Mouse (Mus musculus) liver, adult 2 months (tissue): ENCODE results near the gene Morn1. TPM values are rescaled to one million over a fixed set of nuclear protein-coding genes. Genes with fewer than 3 reads are reported as not detected.

Source experiments
- DNase-seq: peaks from one replicate; pipeline ENCODE4 v3.0.0-alpha.2; 2011; ENCODE audit warnings: low read depth, low spot score; ENCODE audit errors: extremely low read depth
- H3K27ac ChIP-seq: fragments of 200-500 bp; replicated peaks from 2 replicates; pipeline ENCODE4 v1.5.1; 2012; ENCODE audit warnings: low read depth, mild to moderate bottlenecking, control low read depth, inconsistent platforms, low read length; ENCODE audit not compliant: insufficient read depth
- H3K27me3 ChIP-seq: fragments of 200-500 bp; 2 replicates; pipeline ENCODE4 v1.6.1; 2012; ENCODE audit warnings: mild to moderate bottlenecking, moderate library complexity, low read length, inconsistent platforms; ENCODE audit not compliant: control insufficient read depth, insufficient read depth
- H3K36me3 ChIP-seq: fragments of 200-500 bp; 2 replicates; pipeline ENCODE4 v1.6.1; 2012; ENCODE audit warnings: low read length, inconsistent platforms; ENCODE audit not compliant: control insufficient read depth, insufficient read depth
- H3K4me1 ChIP-seq: fragments of 200-500 bp; 2 replicates; pipeline ENCODE4 v1.6.1; 2011; ENCODE audit warnings: low read length; ENCODE audit not compliant: control insufficient read depth, insufficient read depth
- H3K4me3 ChIP-seq: fragments of 200-500 bp; 2 replicates; pipeline ENCODE4 v1.5.1; 2011; ENCODE audit warnings: low read depth, mild to moderate bottlenecking, control low read depth, low read length, moderate library complexity; ENCODE audit not compliant: insufficient read depth
- H3K79me2 ChIP-seq: fragments of 200-500 bp; 2 replicates; pipeline ENCODE4 v1.6.1; 2012; ENCODE audit warnings: inconsistent platforms, mild to moderate bottlenecking, low read length, moderate library complexity; ENCODE audit not compliant: control insufficient read depth, insufficient read depth
- H3K9ac ChIP-seq: fragments of 200-500 bp; 2 replicates; pipeline ENCODE4 v1.6.1; 2012; ENCODE audit warnings: low read depth, mild to moderate bottlenecking, control low read depth, inconsistent platforms, low read length
- CTCF ChIP-seq: fragments of 200-500 bp; IDR thresholded peaks from 2 replicates; pipeline ENCODE4 v1.5.1; 2011; ENCODE audit warnings: low read depth, low read length, control low read depth
- POLR2A ChIP-seq: fragments of 200-500 bp; IDR thresholded peaks from 2 replicates; pipeline ENCODE4 v1.6.1; 2011; ENCODE audit warnings: low read length, control low read depth; ENCODE audit not compliant: insufficient read depth; ENCODE audit errors: extremely low read depth
- WGBS: fragments of 180-500 bp; shearing (Covaris S2); methylation state at CpG from one replicate; pipeline ENCODE4 v1.1.7; 2018; 5-methylcytosine and 5-hydroxymethylcytosine counted together
- polyA plus RNA-seq: library from polyadenylated mRNA; depleted of rRNA; stranded (reverse); fragments of >200 nt; gene quantifications from 2 replicates; pipeline ENCODE4 v1.2.3, GENCODE M21; 2012
- total RNA-seq: library from RNA; depleted of rRNA; stranded (reverse); fragments of >200 nt; gene quantifications from 2 replicates; pipeline ENCODE4 v1.2.3, GENCODE M21; 2014

Morn1 gene
- total and polyA plus RNA-seq, 2 experiments: 3.6 to 4.2 TPM

DNA sequence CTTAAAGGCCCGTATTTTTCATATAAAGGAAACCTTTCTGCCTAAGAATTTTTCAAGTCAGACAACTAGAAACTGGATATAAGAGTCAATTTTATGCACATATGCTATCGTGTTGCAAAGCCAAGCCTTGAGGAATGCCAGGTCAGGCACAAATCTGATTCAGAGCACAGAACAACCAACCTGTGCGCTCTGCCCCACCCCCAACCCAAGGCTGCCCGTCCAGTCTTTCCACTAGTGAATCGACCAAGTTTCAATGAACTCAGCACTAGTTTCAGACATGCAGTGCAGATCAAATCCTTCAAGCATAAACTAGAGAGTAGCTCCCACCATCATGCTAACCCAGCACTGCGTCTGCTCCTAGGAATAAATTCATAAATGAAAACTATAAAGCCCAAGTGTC, 6.7 kb upstream of the Morn1 start:
- H3K36me3 ChIP-seq: peaks cover 30% of the 10 kb centered on the region
- H3K27ac ChIP-seq: no peak overlapping the region
- H3K27me3 ChIP-seq: no peaks in the 10 kb centered on the region
- H3K9ac ChIP-seq: no peak overlapping the region
- H3K79me2 ChIP-seq: peaks cover 21% of the 10 kb centered on the region
- no peak for DNase-seq
- no peak overlapping the region for H3K4me3 ChIP-seq
- TF ChIP-seq CTCF (no peak), POLR2A (no peak)
- WGBS: 87% methylated on average over 6 of the region's 6 CpGs
- H3K4me1 ChIP-seq: peaks cover 28% of the 10 kb centered on the region

DNA sequence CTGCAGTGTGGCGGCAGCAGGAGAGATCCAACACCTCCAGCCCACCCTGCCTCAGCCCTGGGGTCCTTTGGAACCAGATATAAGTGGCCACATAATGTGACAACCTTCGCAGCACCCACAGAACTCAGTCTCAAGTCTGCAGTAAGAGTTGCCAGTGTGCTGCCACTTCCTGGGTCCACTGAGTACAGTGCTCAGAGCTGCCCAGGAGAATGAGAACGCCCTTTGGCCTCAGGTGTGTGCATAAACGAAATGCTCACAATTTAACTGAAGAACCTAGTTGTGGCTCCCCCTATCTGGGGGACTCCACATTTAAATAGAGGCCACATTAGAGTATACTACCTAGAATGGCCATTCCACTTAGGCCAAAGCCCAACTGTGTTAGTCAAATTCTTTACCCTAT, 2.8 kb upstream of the Morn1 start:
- no peak for TF ChIP-seq CTCF
- no peak for TF ChIP-seq POLR2A
- no peaks in the 10 kb centered on the region for H3K27me3 ChIP-seq
- peaks cover 18% of the 10 kb centered on the region for H3K36me3 ChIP-seq
- H3K79me2 ChIP-seq: peaks cover 29% of the 10 kb centered on the region
- 39% methylated on average over 4 of the region's 4 CpGs for WGBS
- DNase-seq: peak; percentile 74
- H3K4me1 ChIP-seq: peaks cover 30% of the 10 kb centered on the region
- peak overlapping the region; percentile 39; the same call in 1 of the 2 replicates for H3K9ac ChIP-seq
- peak overlapping the region; percentile 42 for H3K27ac ChIP-seq
- no peak overlapping the region for H3K4me3 ChIP-seq

DNA sequence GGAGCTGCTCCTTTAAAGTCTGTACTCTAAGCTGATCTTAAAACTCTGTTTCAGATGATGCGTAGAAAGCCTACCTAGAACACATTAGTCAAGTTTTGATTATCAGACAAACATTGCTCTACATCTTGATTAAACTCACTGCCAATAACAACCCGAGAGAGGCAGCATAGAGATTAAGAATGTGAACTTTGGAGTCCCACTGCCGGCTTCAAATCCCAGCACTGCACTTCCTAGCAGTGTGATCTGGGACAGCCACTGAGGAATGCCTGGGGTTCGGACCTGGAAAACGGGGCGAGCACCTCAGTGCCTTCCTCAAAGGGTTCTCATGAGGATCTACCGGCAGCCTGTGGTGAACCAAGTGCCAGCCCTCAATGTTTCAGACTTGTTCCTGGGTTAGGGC, 2.0 kb upstream of the Morn1 start:
- H3K27me3 ChIP-seq: no peaks in the 10 kb centered on the region
- H3K79me2 ChIP-seq: peaks cover 29% of the 10 kb centered on the region
- 19% methylated on average over 7 of the region's 7 CpGs for WGBS
- peaks cover 18% of the 10 kb centered on the region for H3K36me3 ChIP-seq
- TF ChIP-seq CTCF (no peak), POLR2A (no peak)
- H3K9ac ChIP-seq: peak overlapping the region; percentile 65
- peak; percentile 78 for DNase-seq
- peak overlapping the region; percentile 87 for H3K27ac ChIP-seq
- peak overlapping the region; percentile 15; the same call in 1 of the 2 replicates for H3K4me3 ChIP-seq
- H3K4me1 ChIP-seq: peaks cover 30% of the 10 kb centered on the region

DNA sequence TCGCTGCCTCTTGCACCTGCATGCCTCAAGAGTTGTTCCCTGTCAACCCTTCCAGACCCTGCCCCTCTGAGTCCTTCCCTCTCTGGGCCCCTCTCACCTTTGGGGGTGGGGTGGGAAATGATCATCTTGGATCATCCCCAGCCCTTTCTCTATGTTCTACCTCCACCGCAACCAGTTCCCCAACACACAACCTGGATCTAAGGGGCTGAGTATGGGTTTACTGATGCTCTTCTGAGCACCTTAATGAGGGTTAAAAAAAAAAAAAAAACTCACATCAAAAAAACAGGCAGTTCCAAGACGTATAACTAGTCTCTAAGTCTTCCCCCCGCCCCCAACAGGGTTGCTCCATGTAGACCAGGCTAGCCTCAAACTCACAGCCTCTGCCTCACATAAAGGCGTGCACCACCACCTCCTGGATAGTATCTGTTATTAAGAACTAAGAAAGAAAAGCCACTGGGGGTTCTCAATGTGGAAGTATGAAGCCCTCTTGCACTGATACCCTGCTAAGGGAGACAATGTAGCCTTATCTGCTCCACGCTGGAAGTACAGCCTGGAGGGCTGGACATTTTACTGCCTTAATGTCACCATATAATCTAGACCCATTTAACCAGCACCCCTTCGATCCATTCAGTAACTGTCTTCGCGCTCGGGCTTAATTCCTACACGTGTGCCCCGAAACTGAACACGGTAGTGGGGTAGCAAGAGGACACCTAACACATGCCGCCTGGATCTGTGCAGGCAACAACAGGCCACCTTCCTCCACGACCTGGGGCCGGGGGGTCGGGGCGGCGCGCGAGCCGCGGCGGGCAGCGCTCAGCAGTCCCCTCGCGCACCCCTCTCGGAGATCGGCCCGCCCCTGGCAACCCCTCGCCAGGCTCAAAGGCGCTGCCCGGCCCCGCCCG, 920 bp upstream of the Morn1 start:
- no peak for TF ChIP-seq POLR2A
- no peak for TF ChIP-seq CTCF
- DNase-seq: no peak
- Histone ChIP-seq H3K9ac (peak overlapping the region; percentile 92), H3K4me1 (peaks cover 30% of the 10 kb centered on the region), H3K36me3 (peaks cover 7% of the 10 kb centered on the region), H3K79me2 (peaks cover 25% of the 10 kb centered on the region), H3K4me3 (peak overlapping the region; percentile 78), H3K27me3 (no peaks in the 10 kb centered on the region), H3K27ac (peak overlapping the region; percentile 87)
- WGBS: 3% methylated on average over 35 of the region's 35 CpGs

DNA sequence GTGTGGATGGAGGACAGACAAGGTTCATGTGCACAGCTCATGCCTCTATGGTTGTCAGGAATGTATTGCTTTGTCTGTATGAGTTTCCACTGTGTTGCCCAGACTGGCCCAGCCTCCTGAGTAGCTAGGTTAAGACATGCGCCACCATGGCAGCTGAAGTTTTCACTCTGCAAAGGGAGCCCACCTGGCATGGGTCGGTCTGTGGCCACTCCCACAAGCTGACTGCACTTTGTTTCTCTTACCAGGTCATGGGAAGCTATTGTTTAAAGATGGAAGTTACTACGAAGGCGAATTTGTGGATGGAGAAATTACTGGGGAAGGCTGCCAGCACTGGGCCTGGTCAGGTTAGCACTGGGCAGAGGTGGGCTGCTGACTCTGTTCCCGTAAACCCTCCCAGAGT, 2.9 kb downstream of the Morn1 start:
- H3K27ac ChIP-seq: no peak overlapping the region
- peaks cover 11% of the 10 kb centered on the region; the same call in 1 of the 2 replicates for H3K79me2 ChIP-seq
- H3K9ac ChIP-seq: no peak overlapping the region
- H3K36me3 ChIP-seq: no peaks in the 10 kb centered on the region
- 94% methylated on average over 5 of the region's 5 CpGs for WGBS
- no peaks in the 10 kb centered on the region for H3K27me3 ChIP-seq
- no peak for DNase-seq
- TF ChIP-seq POLR2A (no peak), CTCF (no peak)
- H3K4me1 ChIP-seq: peaks cover 16% of the 10 kb centered on the region
- H3K4me3 ChIP-seq: no peak overlapping the region

DNA sequence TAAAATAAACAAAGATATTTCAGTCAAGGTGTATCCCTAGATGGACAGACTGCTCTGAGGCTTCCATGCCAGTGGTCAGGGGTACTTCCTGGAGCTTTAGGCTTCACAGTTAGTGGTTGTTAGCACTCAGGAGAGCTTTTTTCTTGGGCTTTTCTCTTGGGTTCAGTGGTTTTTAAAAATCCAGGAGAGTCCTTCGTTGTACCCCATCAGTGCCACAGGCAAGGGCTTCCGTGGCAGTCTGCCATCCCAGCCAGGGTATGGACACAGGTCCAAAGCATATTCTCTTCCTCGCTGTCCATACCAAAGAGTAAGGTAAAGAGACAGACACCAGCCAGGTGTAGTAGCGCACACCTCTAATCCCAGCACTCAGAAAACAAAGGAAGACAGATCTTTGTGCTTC, 3.8 kb downstream of the Morn1 start:
- Histone ChIP-seq H3K9ac (no peak overlapping the region), H3K27me3 (no peaks in the 10 kb centered on the region)
- 92% methylated on average over 4 of the region's 4 CpGs for WGBS

More for the DNA sequence above, 3.8 kb downstream of the Morn1 start:
- Histone ChIP-seq H3K4me3 (no peak overlapping the region), H3K4me1 (peaks cover 8% of the 10 kb centered on the region), H3K27ac (no peak overlapping the region), H3K79me2 (peaks cover 7% of the 10 kb centered on the region; the same call in 1 of the 2 replicates), H3K36me3 (no peaks in the 10 kb centered on the region)
- no peak for DNase-seq
- TF ChIP-seq CTCF (no peak), POLR2A (no peak)
